Mouse (Mus musculus): ENCODE data around the gene Hic2. TPM values are rescaled to one million over a fixed set of nuclear protein-coding genes. Genes with fewer than 3 reads are reported as not detected.
A peak's percentile ranks its signal among the peaks of the same experiment; 100 is the strongest.

Gene Hic2
- total RNA-seq, 4 experiments from 2014 or later = 2.0 to 3.7 (median 3.4) TPM

DNA sequence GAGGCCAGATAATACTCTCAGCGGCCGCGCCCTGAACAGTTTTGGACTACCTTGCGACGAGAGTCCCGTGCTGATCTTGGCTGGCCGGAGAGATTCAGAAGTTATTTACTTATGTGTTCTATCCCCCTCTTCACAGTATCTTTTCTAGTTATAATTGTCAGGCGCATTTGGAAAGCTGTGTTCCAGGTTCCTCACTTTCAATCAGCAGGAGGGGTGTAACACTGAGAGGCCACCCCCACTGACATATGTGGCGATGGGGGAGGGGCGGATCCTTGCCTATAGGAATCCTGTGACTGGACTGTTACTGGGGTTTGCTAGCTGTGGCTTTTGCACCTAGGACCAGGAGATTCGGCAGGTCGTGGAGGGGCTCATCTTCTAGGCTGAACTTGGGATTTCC lies 1.1 kb downstream of the Hic2 start:
- DNase-seq = no peak

GRCm38 (mm10) chr16:17234916-17235665 lies 1.7 kb downstream of the Hic2 start:
- DNase-seq = no peak

DNA sequence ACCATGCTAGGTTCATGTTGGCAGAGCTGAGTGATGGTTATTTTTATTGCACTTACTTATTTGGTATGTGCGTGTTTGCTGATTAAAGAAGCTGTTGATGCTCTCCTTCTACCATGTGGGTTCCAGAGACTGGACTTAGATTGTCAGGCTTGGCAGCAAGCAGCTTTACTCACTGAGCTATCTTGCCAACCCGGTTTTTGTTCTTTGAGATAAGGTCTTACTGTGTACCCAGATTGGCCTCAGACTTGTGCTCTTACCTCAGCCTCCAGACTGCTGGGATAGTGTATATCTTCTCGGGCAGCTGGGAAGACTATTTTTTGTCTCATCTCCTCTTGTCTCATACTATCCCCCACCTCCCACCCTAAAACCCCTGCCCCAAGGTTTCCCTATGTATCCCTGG lies 4.3 kb downstream of the Hic2 start:
- DNase-seq = no peak

- DNase-seq = no peak
These were observed 6.0 kb downstream of the Hic2 start for GRCm38 (mm10) chr16:17239409-17239808.

DNA sequence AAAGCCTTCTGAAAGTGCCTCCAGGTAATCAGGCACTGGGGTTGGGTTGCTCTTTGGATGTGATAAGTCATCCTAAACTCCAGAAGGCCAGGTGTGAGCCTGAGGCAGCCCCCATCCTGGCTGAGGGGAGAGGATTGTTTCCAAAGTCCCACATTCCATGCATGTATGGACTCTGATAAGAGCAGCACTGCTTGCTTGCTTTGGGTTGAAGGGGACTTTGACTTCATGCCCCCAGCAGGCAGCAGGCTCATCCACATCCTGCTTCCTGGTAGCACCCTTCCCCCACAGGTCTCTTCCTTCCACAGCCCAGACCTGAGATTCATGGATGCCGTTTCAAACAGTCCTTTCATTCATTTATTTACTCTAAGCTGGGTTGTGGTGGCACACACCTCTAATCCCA lies 10.4 kb downstream of the Hic2 start:
- no peak for DNase-seq

GRCm38 (mm10) chr16:17244996-17245395 lies 11.6 kb downstream of the Hic2 start:
- no peak for DNase-seq

GRCm38 (mm10) chr16:17247727-17248126 lies 14.4 kb downstream of the Hic2 start:
- no peak for DNase-seq

GRCm38 (mm10) chr16:17249135-17249534 lies 15.8 kb downstream of the Hic2 start:
- peak; percentile 74 for DNase-seq

DNA sequence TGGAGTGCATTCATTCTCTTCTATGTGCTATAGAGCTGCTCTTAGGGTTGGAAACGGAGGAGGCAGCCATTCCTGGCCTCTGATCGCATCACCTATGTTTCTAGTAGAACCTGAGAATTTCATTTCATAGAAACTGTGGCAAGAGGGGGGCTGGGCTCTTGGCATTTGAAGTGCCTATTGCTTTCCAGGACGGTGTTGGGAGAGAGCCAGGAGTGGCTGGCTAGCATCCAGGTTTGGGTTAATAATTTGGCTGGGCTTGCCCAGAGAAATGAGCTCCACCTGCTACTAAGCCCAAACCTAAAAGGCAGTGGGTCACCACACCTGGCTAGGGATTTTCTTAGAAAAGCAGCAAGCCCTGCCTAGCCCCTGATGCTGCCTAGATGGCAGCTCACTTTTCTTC lies 18.2 kb downstream of the Hic2 start:
- peak; percentile 67 for DNase-seq

GRCm38 (mm10) chr16:17252086-17252726 lies 18.8 kb downstream of the Hic2 start:
- no peak for DNase-seq

GRCm38 (mm10) chr16:17252841-17253240 lies 19.5 kb downstream of the Hic2 start:
- DNase-seq = no peak

GRCm38 (mm10) chr16:17254005-17254597 lies 20.7 kb downstream of the Hic2 start:
- no peak for DNase-seq

DNA sequence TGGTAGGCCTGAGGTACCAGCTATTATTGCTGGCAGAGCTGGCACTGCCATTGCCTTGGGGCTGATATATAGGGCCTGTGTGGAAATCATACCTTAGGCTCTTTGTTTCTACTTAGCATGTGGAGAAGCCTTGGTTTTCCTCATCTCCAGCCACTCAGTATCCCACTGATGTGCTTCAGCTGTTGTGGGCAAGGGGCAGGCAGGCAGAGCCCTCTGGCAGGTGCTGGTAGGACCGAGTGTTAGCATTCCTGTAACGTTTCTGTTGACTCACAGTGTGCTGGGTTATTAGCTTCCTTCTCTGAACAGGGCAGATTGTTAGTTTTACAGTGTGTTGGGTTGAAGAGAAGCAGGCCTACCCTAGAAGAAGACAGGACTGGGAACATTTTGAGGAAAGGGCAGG lies 21.9 kb downstream of the Hic2 start:
- no peak for DNase-seq

DNA sequence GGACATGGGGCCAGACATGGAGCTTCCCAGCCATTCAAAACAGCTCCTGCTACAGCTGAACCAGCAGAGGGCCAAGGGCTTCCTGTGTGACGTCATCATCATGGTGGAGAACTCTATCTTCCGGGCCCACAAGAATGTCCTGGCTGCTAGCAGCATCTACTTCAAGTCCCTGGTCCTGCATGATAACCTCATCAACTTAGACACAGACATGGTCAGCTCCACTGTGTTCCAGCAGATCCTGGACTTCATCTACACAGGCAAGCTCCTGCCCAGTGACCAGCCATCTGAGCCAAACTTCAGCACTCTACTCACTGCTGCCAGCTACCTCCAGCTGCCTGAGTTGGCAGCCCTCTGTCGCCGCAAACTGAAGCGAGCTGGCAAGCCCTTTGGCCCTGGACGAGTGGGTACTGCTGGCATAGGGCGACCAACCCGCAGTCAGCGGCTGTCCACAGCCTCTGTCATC lies 24.0 kb downstream of the Hic2 start:
- no peak for DNase-seq

GRCm38 (mm10) chr16:17258917-17259316 lies 25.5 kb downstream of the Hic2 start:
- DNase-seq = no peak

DNA sequence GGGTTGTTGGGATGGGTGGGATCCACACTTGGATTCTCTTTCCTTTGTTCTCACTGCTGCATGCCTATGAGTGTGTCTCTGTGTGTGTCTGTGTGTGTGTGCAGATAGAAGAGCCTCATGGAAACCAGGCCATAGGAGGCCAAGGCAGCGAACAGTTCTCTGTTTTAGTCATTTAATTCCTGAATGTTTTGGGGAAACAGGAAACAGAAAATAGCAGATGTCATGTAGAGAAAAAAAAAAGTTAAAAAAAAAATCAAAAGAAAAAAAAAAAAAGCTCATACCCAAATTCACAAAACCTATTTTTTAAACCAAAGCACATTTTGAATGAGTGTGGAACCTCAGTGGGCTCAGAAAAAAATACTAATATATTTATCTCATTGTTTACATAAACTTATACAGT lies 28.0 kb downstream of the Hic2 start:
- no peak for DNase-seq

DNA sequence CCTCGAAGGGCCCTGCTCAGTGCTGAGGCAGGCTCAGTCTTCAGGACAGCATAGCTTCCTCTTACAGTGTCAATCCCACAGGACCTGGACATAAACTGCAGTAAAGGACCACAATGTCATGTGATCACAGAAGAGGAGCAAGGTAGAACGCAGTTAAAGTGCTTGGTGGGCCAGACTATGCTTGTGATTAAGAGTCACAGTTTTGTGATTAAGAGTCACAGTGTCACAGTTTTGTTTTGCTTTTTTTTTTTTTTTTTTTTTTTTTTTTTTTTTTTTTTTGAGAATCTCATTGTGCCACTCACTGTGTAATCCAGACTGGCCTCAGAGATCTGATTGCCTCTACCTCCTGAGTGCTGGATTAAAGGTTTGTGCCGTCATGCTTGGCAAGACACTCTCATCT lies 32.7 kb downstream of the Hic2 start:
- no peak for DNase-seq

DNA sequence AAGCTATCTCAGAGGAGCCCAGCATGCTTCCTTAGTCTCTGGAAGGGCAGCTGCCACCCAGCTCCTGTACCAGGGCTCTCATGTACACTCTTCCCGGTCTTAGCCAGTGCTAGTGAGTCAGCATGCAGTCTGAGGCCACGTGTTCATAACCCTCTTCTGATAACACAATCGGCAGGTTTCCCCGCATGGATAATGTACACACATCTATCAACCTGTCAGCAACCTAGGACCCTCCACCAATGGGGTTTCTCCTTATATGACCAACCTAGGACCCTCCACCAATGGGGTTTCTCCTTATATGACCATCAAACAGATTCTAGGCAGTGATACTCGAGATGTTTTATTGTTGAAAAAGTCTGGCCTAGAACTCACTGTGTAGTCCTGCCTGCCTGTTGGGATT lies 34.6 kb downstream of the Hic2 start:
- DNase-seq = no peak

- no peak for DNase-seq
These were observed 36.5 kb downstream of the Hic2 start for GRCm38 (mm10) chr16:17269872-17270271.

DNA sequence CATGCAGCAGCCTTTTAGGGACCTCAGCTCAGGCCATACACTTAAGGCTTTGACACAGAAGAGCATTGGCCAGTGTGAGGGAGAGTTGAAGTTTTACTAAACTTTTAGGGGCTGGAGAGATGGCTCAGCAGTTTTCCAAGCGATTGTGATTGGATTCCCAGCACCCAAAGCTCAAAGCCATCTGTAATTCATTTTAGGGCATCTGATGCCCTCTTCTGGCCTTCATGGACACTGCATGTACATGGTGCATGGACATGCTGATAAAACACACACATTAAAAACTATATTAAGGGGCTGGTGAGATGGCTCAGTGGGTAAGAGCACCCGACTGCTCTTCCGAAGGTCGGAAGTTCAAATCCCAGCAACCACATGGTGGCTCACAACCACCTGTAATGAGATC lies 37.8 kb downstream of the Hic2 start:
- DNase-seq = no peak

DNA sequence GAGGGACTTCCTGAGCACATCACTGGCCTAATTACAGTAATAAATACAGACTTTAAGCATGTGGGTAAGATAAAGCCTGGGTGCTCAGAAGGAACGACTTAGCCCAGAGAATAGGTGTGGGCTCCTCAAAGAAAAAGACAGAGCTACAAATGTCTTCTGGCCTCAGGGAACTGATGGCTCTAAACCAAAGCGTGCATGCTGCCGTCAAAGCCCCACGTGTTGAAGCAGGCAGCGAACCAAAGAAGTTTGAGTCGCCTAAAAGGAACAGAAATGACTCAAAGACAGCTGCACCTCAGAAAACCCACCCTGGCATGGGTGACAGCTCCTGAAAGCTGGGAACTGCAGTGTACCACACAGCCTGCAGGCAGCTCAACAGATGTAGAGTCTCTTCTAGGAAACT lies 38.5 kb downstream of the Hic2 start:
- no peak for DNase-seq

GRCm38 (mm10) chr16:17275721-17276120 lies 42.3 kb downstream of the Hic2 start, which contains the start of gene Tmem191c:
Tmem191c (plus strand) TSS chr16:17276077.
- DNase-seq = no peak
